In the genomic region with DNA sequence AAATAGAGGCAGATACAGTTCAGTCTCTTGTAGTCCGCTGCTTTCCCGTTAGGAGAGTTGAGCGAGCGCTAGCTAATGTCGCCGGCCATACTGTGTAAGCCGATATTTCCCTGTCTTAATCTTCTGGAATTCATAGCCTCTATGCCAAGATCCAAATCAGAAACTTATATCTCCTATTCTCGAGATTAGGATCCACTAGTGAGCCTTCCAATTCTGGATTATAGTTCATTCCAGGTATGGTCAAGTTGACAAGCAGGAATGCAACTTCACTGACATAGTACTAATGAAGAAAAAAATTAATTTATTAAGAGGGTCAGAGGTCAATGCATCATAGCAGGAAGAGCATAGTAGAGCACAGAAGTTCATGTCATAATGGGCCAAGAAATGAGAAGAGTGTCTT, we compare ENCODE assay signal across 11 mouse cellular contexts. TPM values are rescaled to one million over a fixed set of nuclear protein-coding genes. Genes with fewer than 3 reads are reported as not detected.
DNase-seq lines count a peak whose midpoint lies in the region.
"Had no signal": no experiment of that assay in that cellular context is flagged by ENCODE, and none has a peak within 500 bp of the region (broad histone marks: within the 10 kb centered on the region; RNA-seq: fewer than 3 reads in every experiment).

A gene (minus strand): TSS at position 101 of the 400 bp plus-strand sequence.

- no peak for DNase-seq in adrenal gland, adult 18-20 months (ENCODE audit: low spot score in 2 of 2)
- DNase-seq in adrenal gland, adult (ENCODE audit: inconsistent age in 2 of 2, low spot score in 1 of 2) = no peak
- DNase-seq in heart, postnatal 14 days = no peak
- DNase-seq in heart, adult 9 months (ENCODE audit: low spot score in 2 of 2) = no peak
- DNase-seq in gastrocnemius, postnatal 25 days = no peak
- DNase-seq in left cerebral cortex, adult 8-10 months (ENCODE audit: low spot score in 2 of 2) = no peak
- DNase-seq in frontal cortex, postnatal 10 days (ENCODE audit: low spot score in 2 of 2) = no peak
- DNase-seq in kidney, postnatal 14 days = no peak
- DNase-seq: cerebellum, adult 18-20 months; kidney, adult 2 months; right cerebral cortex, postnatal 25 days had no signal

- intact Hi-C loops in heart, postnatal 14 days (cut with DNase I) = no loop called here

RNA-seq across cellular contexts. Expression of the gene that starts here (rescaled TPM):
- total RNA-seq in adrenal gland, adult 18-20 months (2021) = 10 to 100 TPM; 14.2 to 18.5 TPM
- 10 to 100 TPM; 27.0 TPM for total RNA-seq in heart, postnatal 14 days (2021)
- 10 to 100 TPM; 21.3 to 47.2 TPM for total RNA-seq in gastrocnemius, postnatal 25 days (2021)
- 10 to 100 TPM; 27.2 to 32.2 (median 30.8) TPM for total RNA-seq in left cerebral cortex, adult 8-10 months (2022)
